Mouse (Mus musculus): ENCODE measurements around the gene Lpin1. TPM values are rescaled to one million over a fixed set of nuclear protein-coding genes. Genes with fewer than 3 reads are reported as not detected.

Gene Lpin1
- polyA plus RNA-seq (2014; fragmentation: Illumina TruSeq; extraction: RNeasy Lipid Tissue Mini Kit (QIAGEN cat#74804); ENCODE audit: low read depth, low replicate concordance), result 68.0 TPM

GRCm38 (mm10) chr12:16610936-16611335 is at the start of gene Lpin1:
Gene Lpin1 (minus strand): TSS chr12:16610966.

GRCm38 (mm10) chr12:16653332-16654093 is 42.7 kb upstream of the Lpin1 start, which contains the start of gene Ntsr2:
Gene Ntsr2 (plus strand): TSS chr12:16653382.

Other genes starting within 250 kb of the Lpin1 start
- 138 TPM for gene Ntsr2, start 42.4 kb upstream of the Lpin1 start, polyA plus RNA-seq (2014; fragmentation: Illumina TruSeq; extraction: RNeasy Lipid Tissue Mini Kit (QIAGEN cat#74804); ENCODE audit: low read depth, low replicate concordance)
- 26.8 TPM for gene Greb1, start 189.9 kb upstream of the Lpin1 start, polyA plus RNA-seq (2014; fragmentation: Illumina TruSeq; extraction: RNeasy Lipid Tissue Mini Kit (QIAGEN cat#74804); ENCODE audit: low read depth, low replicate concordance)
- 19.4 TPM for gene E2f6, start 200.0 kb upstream of the Lpin1 start, polyA plus RNA-seq (2014; fragmentation: Illumina TruSeq; extraction: RNeasy Lipid Tissue Mini Kit (QIAGEN cat#74804); ENCODE audit: low read depth, low replicate concordance)

Measured in adipose tissue, adult 10 weeks (tissue).